Mouse (Mus musculus) embryonic fibroblast, embryonic 13.5 days (primary cell): ENCODE data around the gene Cntn4.

ENCODE experiments used
- CTCF ChIP-seq: IDR thresholded peaks from 2 replicates; pipeline ENCODE4 v1.5.1; 2011; ENCODE audit warnings: mild to moderate bottlenecking, control low read depth, low read length, moderate library complexity, borderline replicate concordance; ENCODE audit not compliant: insufficient read depth
- POLR2A ChIP-seq: IDR thresholded peaks from 2 replicates; pipeline ENCODE4 v1.6.1; 2011; ENCODE audit warnings: low read depth, mild to moderate bottlenecking, control low read depth, low read length, moderate library complexity

DNA sequence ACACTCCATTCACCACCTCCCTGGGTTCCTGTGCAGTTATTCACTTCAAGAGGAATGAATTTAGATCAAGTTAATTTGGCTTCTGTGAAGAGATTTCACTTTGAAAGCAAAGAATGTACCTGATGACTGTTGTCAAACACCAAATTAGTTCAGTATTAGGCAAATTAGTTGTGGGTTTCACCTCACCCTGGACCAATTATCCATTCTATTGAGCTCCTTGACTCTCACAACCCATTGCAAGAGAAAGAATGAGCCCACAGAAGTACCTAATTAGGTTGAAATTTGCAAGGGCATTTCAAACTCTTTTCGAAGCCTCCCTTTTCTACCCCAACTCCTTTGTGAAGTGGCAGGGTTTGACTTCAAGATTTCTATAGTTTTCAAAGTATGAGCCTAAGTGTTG, 842.9 kb downstream of the Cntn4 start:
- no peak for TF ChIP-seq CTCF
- TF ChIP-seq POLR2A: no peak
